Mouse (Mus musculus) lung, postnatal 0 days (tissue): ENCODE results near the gene Plaur. TPM values are rescaled to one million over a fixed set of nuclear protein-coding genes. Genes with fewer than 3 reads are reported as not detected.

Source experiments
- ATAC-seq: fragments of 200-750 bp; cut with Nextera tagmentation; 2 replicates; pipeline ENCODE4 v1.8.0; 2017; ENCODE audit warnings: moderate library complexity
- DNase-seq: peaks from one replicate; pipeline ENCODE4 v3.0.0-alpha.2; 2016; ENCODE audit warnings: low spot score
- H3K27ac ChIP-seq: fragments of 300-500 bp; sonication (generic); 2 replicates; pipeline ENCODE4 v1.5.1; 2014; ENCODE audit warnings: antibody characterized with exemption, mild to moderate bottlenecking, low read length, mixed read lengths
- H3K27me3 ChIP-seq: fragments of 300-500 bp; sonication (generic); replicated peaks from 2 replicates; pipeline ENCODE4 v1.6.1; 2014; ENCODE audit warnings: low read length, mixed read lengths; ENCODE audit not compliant: insufficient read depth
- H3K36me3 ChIP-seq: fragments of 300-500 bp; sonication (generic); 2 replicates; pipeline ENCODE4 v1.6.1; 2014; ENCODE audit warnings: low read length, mixed read lengths; ENCODE audit not compliant: insufficient read depth
- H3K4me1 ChIP-seq: fragments of 300-500 bp; sonication (generic); 2 replicates; pipeline ENCODE4 v1.6.1; 2014; ENCODE audit warnings: antibody characterized with exemption, low read depth, low read length, mixed read lengths; ENCODE audit not compliant: insufficient read depth
- H3K4me2 ChIP-seq: fragments of 300-500 bp; sonication (generic); replicated peaks from 2 replicates; pipeline ENCODE4 v1.6.1; 2014; ENCODE audit warnings: low read depth, mild to moderate bottlenecking, low read length, moderate library complexity, mixed read lengths
- H3K4me3 ChIP-seq: fragments of 300-500 bp; sonication (generic); 2 replicates; pipeline ENCODE4 v1.5.1; 2014; ENCODE audit warnings: low read depth, low read length
- H3K9ac ChIP-seq: fragments of 300-500 bp; sonication (generic); replicated peaks from 2 replicates; pipeline ENCODE4 v1.6.1; 2014; ENCODE audit warnings: low read depth, mild to moderate bottlenecking
- H3K9me3 ChIP-seq: fragments of 300-500 bp; sonication (generic); 2 replicates; pipeline ENCODE4 v1.6.1; 2016; ENCODE audit warnings: low read length, mixed read lengths
- CTCF ChIP-seq: IDR thresholded peaks from 2 replicates; pipeline ENCODE4 v1.5.1; 2016; ENCODE audit warnings: antibody characterized with exemption, mild to moderate bottlenecking
- EP300 ChIP-seq: IDR thresholded peaks from 2 replicates; pipeline ENCODE4 v1.6.1; 2016; ENCODE audit warnings: antibody characterized with exemption, mild to moderate bottlenecking, control low read depth
- WGBS: fragments of 180-500 bp; shearing (Covaris S2); extraction: QIAGEN DNeasy Blood & Tissue Kit; methylation state at CpG from one replicate; pipeline ENCODE4 v1.1.7; 2014; 5-methylcytosine and 5-hydroxymethylcytosine counted together
- polyA plus RNA-seq: library from polyadenylated mRNA; unstranded; fragments of >200 nt; fragmentation: Nextera tagmentation; extraction: Ambion mirVana; gene quantifications from 2 replicates; pipeline ENCODE4 v1.2.1, GENCODE M21; 2015

The Plaur gene
- polyA plus RNA-seq = 65.8 and 72.0 TPM in 2 replicates

GRCm38 (mm10) chr7:24462388-24463319, at the start of gene Plaur:
TSS of gene Plaur (plus strand) at chr7:24462484.
- H3K9ac ChIP-seq = peak within 1 kb of the TSS; percentile 65
- ATAC-seq (peak; percentile 68), DNase-seq (peak; percentile 87)
- peaks cover 7% of the 10 kb centered on the region for H3K4me1 ChIP-seq
- peak within 1 kb of the TSS; percentile 94 for H3K27ac ChIP-seq
- peak within 1 kb of the TSS; percentile 53 for H3K4me2 ChIP-seq
- H3K4me3 ChIP-seq = peak within 1 kb of the TSS; percentile 47
- H3K27me3 ChIP-seq = no peaks in the 10 kb centered on the region
- 1% methylated on average over 27 of the region's 27 CpGs for WGBS
- no peak for TF ChIP-seq CTCF
- TF ChIP-seq EP300 = peak; percentile 78
- H3K36me3 ChIP-seq = no peaks in the 10 kb centered on the region
- H3K9me3 ChIP-seq = no peaks in the 10 kb centered on the region

GRCm38 (mm10) chr7:24413630-24414029, 48.7 kb upstream of the Plaur start:
- Histone ChIP-seq H3K9me3 (no peaks in the 10 kb centered on the region), H3K9ac (no peak overlapping the region), H3K4me1 (no peaks in the 10 kb centered on the region), H3K4me3 (no peak overlapping the region), H3K27me3 (no peaks in the 10 kb centered on the region), H3K27ac (no peak overlapping the region), H3K36me3 (no peaks in the 10 kb centered on the region), H3K4me2 (no peak overlapping the region)
- no peak for ATAC-seq
- TF ChIP-seq EP300 = no peak
- no peak for TF ChIP-seq CTCF
- no peak for DNase-seq
- 74% methylated on average over 3 of the region's 3 CpGs for WGBS

DNA sequence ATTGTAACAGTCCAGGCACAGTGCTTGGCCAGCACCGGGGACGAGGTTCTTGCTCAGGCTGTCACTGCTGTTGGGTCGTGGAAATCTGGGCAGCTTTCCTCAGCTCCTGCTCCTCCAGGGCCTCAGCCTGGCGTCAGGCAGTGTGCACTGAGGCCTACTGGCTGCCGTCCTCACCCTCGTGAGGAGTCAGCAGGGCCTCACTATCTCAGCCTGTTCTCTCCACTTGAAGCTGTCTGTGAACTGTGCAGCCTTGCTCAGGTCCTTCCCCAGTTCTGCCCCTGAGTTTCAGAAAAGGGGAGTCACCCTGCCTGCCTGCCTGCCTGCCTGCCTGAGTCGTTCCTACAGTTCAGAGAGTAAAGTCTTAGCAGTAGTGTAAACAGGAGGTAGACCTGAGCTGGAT, 47.0 kb upstream of the Plaur start:
- DNase-seq (no peak), ATAC-seq (no peak)
- TF ChIP-seq CTCF = no peak
- 58% methylated on average over 7 of the region's 7 CpGs for WGBS
- no peaks in the 10 kb centered on the region for H3K27me3 ChIP-seq
- no peak overlapping the region for H3K9ac ChIP-seq
- H3K27ac ChIP-seq = no peak overlapping the region
- no peaks in the 10 kb centered on the region for H3K4me1 ChIP-seq
- H3K4me2 ChIP-seq = no peak overlapping the region
- no peaks in the 10 kb centered on the region for H3K9me3 ChIP-seq
- no peaks in the 10 kb centered on the region for H3K36me3 ChIP-seq
- no peak overlapping the region for H3K4me3 ChIP-seq

- Histone ChIP-seq H3K9me3 (no peaks in the 10 kb centered on the region), H3K4me1 (no peaks in the 10 kb centered on the region), H3K27ac (no peak overlapping the region), H3K9ac (no peak overlapping the region), H3K36me3 (0 out of 2 replicates have a peak, but pooled peaks cover 16% of the 10 kb centered on the region), H3K27me3 (no peaks in the 10 kb centered on the region), H3K4me3 (no peak overlapping the region), H3K4me2 (no peak overlapping the region)
- TF ChIP-seq EP300 (no peak), CTCF (no peak)
- DNase-seq = no peak
- no peak for ATAC-seq
- 88% methylated on average over 8 of the region's 8 CpGs for WGBS
Observed at GRCm38 (mm10) chr7:24419579-24419978, 42.7 kb upstream of the Plaur start.

GRCm38 (mm10) chr7:24421648-24422047, 40.6 kb upstream of the Plaur start:
- ATAC-seq (no peak), DNase-seq (no peak)
- Histone ChIP-seq H3K4me1 (no peaks in the 10 kb centered on the region), H3K4me2 (no peak overlapping the region), H3K27me3 (no peaks in the 10 kb centered on the region), H3K9me3 (no peaks in the 10 kb centered on the region), H3K4me3 (no peak overlapping the region), H3K9ac (no peak overlapping the region), H3K36me3 (0 out of 2 replicates have a peak, but pooled peaks cover 16% of the 10 kb centered on the region), H3K27ac (no peak overlapping the region)
- TF ChIP-seq CTCF = peak; percentile 4; the same call in 1 of the 2 replicates
- no peak for TF ChIP-seq EP300
- 73% methylated on average over 7 of the region's 7 CpGs for WGBS

- Histone ChIP-seq H3K27me3 (no peaks in the 10 kb centered on the region), H3K4me2 (no peak overlapping the region), H3K9ac (no peak overlapping the region), H3K9me3 (no peaks in the 10 kb centered on the region), H3K4me3 (no peak overlapping the region), H3K27ac (no peak overlapping the region), H3K4me1 (no peaks in the 10 kb centered on the region), H3K36me3 (0 out of 2 replicates have a peak, but pooled peaks cover 16% of the 10 kb centered on the region)
- ATAC-seq (no peak), DNase-seq (no peak)
- 69% methylated on average over 8 of the region's 8 CpGs for WGBS
- no peak for TF ChIP-seq CTCF
- no peak for TF ChIP-seq EP300
Observed at GRCm38 (mm10) chr7:24422251-24422650, 40.0 kb upstream of the Plaur start.
